Mouse (Mus musculus) stomach, embryonic 16.5 days (tissue): ENCODE data around the gene Xrcc1. TPM values are rescaled to one million over a fixed set of nuclear protein-coding genes. Genes with fewer than 3 reads are reported as not detected.

ENCODE experiments used
- polyA plus RNA-seq: library from polyadenylated mRNA; unstranded; fragments of >200 nt; fragmentation: Nextera tagmentation; extraction: Ambion mirVana; gene quantifications from 2 replicates; pipeline ENCODE4 v1.2.1, GENCODE M21; 2015

Gene Xrcc1
- polyA plus RNA-seq, 1 experiment from 2014 or later = 91.4 TPM

Other genes with a start within 250 kb of the Xrcc1 start
- gene Zfp61, start 245.1 kb upstream of the Xrcc1 start, polyA plus RNA-seq = 31.4 and 32.2 TPM in 2 replicates
- 9.0 and 10.3 TPM in 2 replicates for gene Zfp94, start 229.6 kb upstream of the Xrcc1 start, polyA plus RNA-seq
- gene Tescl, start 212.4 kb upstream of the Xrcc1 start, polyA plus RNA-seq = 0.15 TPM in 1 of 2 replicates, not detected in the other
- gene Lypd5, start 197.1 kb upstream of the Xrcc1 start, polyA plus RNA-seq = 11.6 and 36.4 TPM in 2 replicates
- gene Kcnn4, start 176.0 kb upstream of the Xrcc1 start, polyA plus RNA-seq = 7.4 and 8.5 TPM in 2 replicates
- 19.5 and 21.3 TPM in 2 replicates for gene Smg9, start 146.7 kb upstream of the Xrcc1 start, polyA plus RNA-seq
- gene Irgc1, start 94.0 kb upstream of the Xrcc1 start, polyA plus RNA-seq = 0.17 and 0.26 TPM in 2 replicates
- gene Plaur, start 83.8 kb upstream of the Xrcc1 start, polyA plus RNA-seq = 13.3 and 15.4 TPM in 2 replicates
- 4.4 TPM in 2 replicates for gene Cadm4, start 64.3 kb upstream of the Xrcc1 start, polyA plus RNA-seq
- 22.3 and 24.6 TPM in 2 replicates for gene Zfp428, start 39.3 kb upstream of the Xrcc1 start, polyA plus RNA-seq
- 0.19 and 0.30 TPM in 2 replicates for gene AC161166.1, start 33.8 kb upstream of the Xrcc1 start, polyA plus RNA-seq
- 5.5 and 5.6 TPM in 2 replicates for gene Irgq, start 15.6 kb upstream of the Xrcc1 start, polyA plus RNA-seq
- 16.4 and 26.0 TPM in 2 replicates for gene Pinlyp, start 171 bp upstream of the Xrcc1 start, polyA plus RNA-seq
- 35.6 and 43.4 TPM in 2 replicates for gene Ethe1, start 41.3 kb downstream of the Xrcc1 start, polyA plus RNA-seq
- 3.5 and 4.0 TPM in 2 replicates for gene Zfp575, start 41.4 kb downstream of the Xrcc1 start, polyA plus RNA-seq
- gene Phldb3, start 64.5 kb downstream of the Xrcc1 start, polyA plus RNA-seq = 0.70 and 0.72 TPM in 2 replicates
- 95.4 and 131 TPM in 2 replicates for gene Lypd3, start 90.3 kb downstream of the Xrcc1 start, polyA plus RNA-seq
- not detected in 2 replicates for gene Tex101, start 130.4 kb downstream of the Xrcc1 start, polyA plus RNA-seq
- gene BC049730, start 163.0 kb downstream of the Xrcc1 start, polyA plus RNA-seq = not detected in 2 replicates
- gene Gm4763, start 180.6 kb downstream of the Xrcc1 start, polyA plus RNA-seq = not detected in 2 replicates
- gene Cd177, start 214.0 kb downstream of the Xrcc1 start, polyA plus RNA-seq = 5.2 and 6.8 TPM in 2 replicates
- 1.2 and 1.4 TPM in 2 replicates for gene Ceacam10, start 230.9 kb downstream of the Xrcc1 start, polyA plus RNA-seq